Mouse (Mus musculus) spleen, postnatal 0 days (tissue): ENCODE data around the gene Zbtb32. TPM values are rescaled to one million over a fixed set of nuclear protein-coding genes. Genes with fewer than 3 reads are reported as not detected.

Experiments used
- polyA plus RNA-seq: library from polyadenylated mRNA; unstranded; fragments of >200 nt; fragmentation: Nextera tagmentation; extraction: Ambion mirVana; gene quantifications from 2 replicates; pipeline ENCODE4 v1.2.1, GENCODE M21; 2015

The Zbtb32 gene
- polyA plus RNA-seq, result 0.21 and 0.22 TPM in 2 replicates

GRCm38 (mm10) chr7:30598786-30599185 is at the start of gene Zbtb32:
TSS of gene Zbtb32 (minus strand) at chr7:30598909.

GRCm38 (mm10) chr7:30635752-30636151 is 37.0 kb upstream of the Zbtb32 start, which contains the start of gene Etv2:
TSS of gene Etv2 (minus strand) at chr7:30635852.

GRCm38 (mm10) chr7:30625530-30626384 is 27.0 kb upstream of the Zbtb32 start, which contains the start of gene Cox6b1:
TSS of gene Cox6b1 (minus strand) at chr7:30626151.

GRCm38 (mm10) chr7:30612654-30613402 is 14.1 kb upstream of the Zbtb32 start, which contains the start of gene Upk1a:
TSS of gene Upk1a (minus strand) at chr7:30612847.

DNA sequence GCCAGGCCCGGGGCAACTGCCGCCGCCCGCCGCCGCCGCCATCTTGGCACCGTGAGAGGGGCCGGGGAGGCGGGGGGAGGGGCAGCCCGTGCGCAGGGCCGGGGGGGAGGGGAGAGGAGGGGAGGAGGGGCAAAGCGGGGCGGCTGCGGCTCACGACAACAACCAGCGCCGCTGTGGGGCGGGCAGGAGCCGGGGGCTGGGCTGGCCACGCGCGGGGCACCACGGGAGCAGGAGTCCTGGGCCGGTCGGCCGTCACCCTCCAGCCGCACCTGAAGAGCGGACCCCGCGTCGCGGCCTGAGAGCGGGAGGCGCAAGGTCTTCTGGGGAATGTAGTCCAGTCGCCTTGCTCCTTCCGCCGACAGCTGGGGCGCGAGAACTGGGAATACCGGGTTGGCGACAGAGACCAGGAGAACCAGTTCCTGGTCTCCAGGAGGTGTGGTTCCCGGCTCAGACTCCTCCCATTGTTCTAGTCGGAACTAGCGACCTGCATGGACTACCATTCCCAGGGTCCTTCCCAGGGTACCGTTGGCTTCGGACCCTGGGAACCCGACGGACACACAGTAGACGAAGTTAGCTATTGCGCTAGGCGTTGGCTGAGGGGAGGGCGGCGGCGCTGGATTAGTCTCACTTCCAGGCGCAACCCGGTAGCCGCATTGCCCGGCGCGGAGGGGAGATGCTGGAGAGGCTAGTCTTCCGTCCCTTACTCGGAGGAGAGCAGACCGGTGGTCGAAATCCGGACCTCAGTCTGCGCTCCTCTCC is 9.9 kb downstream of the Zbtb32 start, which contains the start of gene Kmt2b:
Kmt2b (minus strand) TSS at position 51 of the 759 bp plus-strand sequence.

GRCm38 (mm10) chr7:30564970-30565571 is 33.6 kb downstream of the Zbtb32 start, which contains the start of gene Igflr1:
TSS of gene Igflr1 (plus strand) at chr7:30565427.

DNA sequence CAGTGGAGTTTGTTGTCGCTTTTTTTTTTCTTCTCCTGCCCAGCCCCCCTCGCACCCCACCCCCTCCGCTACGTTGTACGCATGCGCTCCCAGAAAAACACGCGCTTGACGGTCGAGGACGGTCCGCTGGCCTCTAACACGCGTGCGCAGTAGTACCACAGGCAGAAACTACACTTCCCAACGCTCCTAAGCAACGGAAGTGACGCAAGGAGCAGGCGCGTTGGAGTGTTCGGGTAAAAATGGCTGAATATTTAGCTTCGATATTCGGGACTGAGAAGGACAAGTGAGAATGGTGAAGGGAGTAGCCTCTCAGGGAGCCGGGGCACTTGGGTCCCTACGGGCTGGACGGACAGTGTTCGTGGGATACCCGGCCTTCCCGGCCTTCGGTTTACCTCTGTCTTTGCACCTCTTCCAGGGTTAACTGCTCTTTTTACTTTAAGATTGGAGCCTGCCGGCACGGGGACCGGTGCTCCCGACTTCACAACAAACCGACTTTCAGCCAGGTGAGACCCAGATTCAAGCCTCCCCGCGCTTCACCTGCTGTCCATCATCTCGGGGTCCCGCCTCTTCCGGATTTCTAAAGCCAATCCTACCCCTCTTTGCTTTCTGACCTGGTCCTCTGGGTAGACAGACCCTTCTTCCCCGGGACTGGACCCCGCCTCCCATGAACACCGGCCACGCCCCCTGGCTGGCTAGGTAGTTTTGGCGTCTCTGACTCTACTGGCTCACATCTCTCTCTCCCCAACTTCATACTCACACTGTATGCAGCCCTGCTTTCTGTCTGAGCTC is 35.4 kb downstream of the Zbtb32 start, which contains the start of the genes U2af1l4, Gm49396 and Psenen:
U2af1l4 (plus strand) TSS at position 185 of the 789 bp plus-strand sequence.
Gm49396 (plus strand) TSS at position 228 of the 789 bp plus-strand sequence.
Psenen (minus strand) TSS at position 511 of the 789 bp plus-strand sequence.

DNA sequence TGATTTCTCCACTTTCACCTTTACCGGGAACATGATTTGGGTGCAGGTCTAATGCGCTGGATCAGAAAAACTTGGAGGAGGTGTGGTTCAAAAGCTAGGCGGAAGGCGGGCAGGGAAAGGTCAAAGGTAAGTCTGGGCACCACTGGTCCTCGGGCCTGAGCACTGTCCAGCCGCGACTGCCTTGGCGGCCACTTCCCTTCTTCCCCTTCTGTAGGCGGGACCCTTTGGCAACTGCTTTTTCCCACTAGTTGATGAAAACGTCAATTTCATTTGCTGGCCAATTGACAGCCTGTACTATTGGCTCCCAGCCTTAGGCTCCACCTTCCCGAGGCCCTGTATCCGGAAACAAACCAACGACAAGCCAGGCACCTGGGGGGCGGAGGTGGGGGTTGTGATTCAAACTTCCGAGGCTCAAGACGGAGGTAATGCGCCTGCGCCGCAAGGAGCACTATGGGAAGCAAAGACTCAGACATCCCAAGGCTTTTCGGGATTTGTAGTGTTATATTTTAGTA is 39.2 kb downstream of the Zbtb32 start, which contains the start of gene Lin37:
Lin37 (minus strand) TSS at position 396 of the 512 bp plus-strand sequence.

DNA sequence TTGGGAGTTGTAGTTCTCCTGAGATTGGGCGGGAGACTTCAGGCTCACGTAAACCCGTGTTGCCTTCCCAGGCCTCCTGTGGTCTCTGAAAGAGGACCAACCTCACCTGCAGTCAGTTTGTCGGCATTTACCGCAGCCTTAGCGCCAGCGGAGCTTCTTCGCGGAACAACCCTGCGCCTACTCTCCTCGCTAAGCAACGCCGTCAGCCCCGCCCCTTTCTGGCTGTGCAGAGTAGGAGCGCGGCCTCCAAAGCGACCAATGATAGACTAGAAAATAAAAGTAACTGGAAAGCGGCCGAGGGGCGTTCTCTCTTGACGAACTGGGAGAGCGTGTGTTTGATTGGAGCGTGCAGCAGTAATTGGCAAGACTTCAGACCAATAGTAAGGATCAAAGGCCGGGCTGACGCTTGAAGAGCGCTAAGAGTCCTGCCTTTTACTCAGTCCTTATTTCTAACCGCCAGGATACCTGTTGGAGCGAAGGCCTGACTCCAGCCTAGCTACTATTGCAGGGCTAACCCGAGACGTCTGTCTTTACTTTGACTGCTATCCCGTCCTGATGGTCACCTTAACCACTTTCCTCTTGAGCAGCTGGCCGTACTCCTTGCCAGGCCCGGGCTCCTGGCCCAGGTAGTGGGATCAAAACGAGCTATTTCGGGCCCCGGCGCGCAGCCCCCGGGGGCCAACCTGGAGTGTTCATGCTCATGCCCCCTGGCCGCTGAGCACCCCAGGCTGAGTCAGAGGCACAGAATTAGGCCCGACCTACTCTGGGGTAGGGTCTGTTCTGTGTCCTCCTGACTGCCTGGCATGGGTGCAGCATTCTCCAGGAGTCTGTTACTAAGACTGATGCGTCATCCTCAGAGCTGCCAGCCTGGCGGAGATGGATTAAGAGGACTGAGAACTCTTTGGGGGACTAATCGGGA is 46.3 kb downstream of the Zbtb32 start, which contains the start of the genes Hspb6 and Proser3:
Hspb6 (plus strand) TSS at position 77 of the 919 bp plus-strand sequence.
Proser3 (minus strand) TSS at position 198 of the 919 bp plus-strand sequence.

Other genes starting within 250 kb of the Zbtb32 start
- 0.81 and 1.0 TPM in 2 replicates for gene Lrfn3, start 236.1 kb downstream of the Zbtb32 start, polyA plus RNA-seq
- gene Tyrobp, start 185.1 kb downstream of the Zbtb32 start, polyA plus RNA-seq, result 396 and 576 TPM in 2 replicates
- gene Hcst, start 179.1 kb downstream of the Zbtb32 start, polyA plus RNA-seq, result 32.8 and 46.4 TPM in 2 replicates
- gene Nfkbid, start 177.2 kb downstream of the Zbtb32 start, polyA plus RNA-seq, result 4.5 and 5.9 TPM in 2 replicates
- 2.0 and 2.3 TPM in 2 replicates for gene Aplp1, start 153.4 kb downstream of the Zbtb32 start, polyA plus RNA-seq
- 0.04 and 0.23 TPM in 2 replicates for gene Kirrel2, start 141.2 kb downstream of the Zbtb32 start, polyA plus RNA-seq
- 0.21 and 0.32 TPM in 2 replicates for gene Nphs1, start 140.6 kb downstream of the Zbtb32 start, polyA plus RNA-seq
- 0.10 TPM in 1 of 2 replicates, not detected in the other for gene Prodh2, start 105.3 kb downstream of the Zbtb32 start, polyA plus RNA-seq
- 3.5 TPM in 2 replicates for gene Arhgap33, start 63.8 kb downstream of the Zbtb32 start, polyA plus RNA-seq
- gene Hspb6, start 46.7 kb downstream of the Zbtb32 start, polyA plus RNA-seq, result 14.6 and 14.7 TPM in 2 replicates
- 2.5 and 3.4 TPM in 2 replicates for gene Proser3, start 46.6 kb downstream of the Zbtb32 start, polyA plus RNA-seq
- gene Lin37, start 39.1 kb downstream of the Zbtb32 start, polyA plus RNA-seq, result 38.8 and 42.2 TPM in 2 replicates
- 61.2 and 70.3 TPM in 2 replicates for gene U2af1l4, start 35.6 kb downstream of the Zbtb32 start, polyA plus RNA-seq
- gene Gm49396, start 35.6 kb downstream of the Zbtb32 start, polyA plus RNA-seq, result 4.4 and 4.9 TPM in 2 replicates
- 105 and 115 TPM in 2 replicates for gene Psenen, start 35.3 kb downstream of the Zbtb32 start, polyA plus RNA-seq
- gene Igflr1, start 33.5 kb downstream of the Zbtb32 start, polyA plus RNA-seq, result 2.4 and 2.9 TPM in 2 replicates
- 6.0 and 8.5 TPM in 2 replicates for gene Kmt2b, start 10.2 kb downstream of the Zbtb32 start, polyA plus RNA-seq
- gene Upk1a, start 13.9 kb upstream of the Zbtb32 start, polyA plus RNA-seq, result 0.15 and 0.19 TPM in 2 replicates
- gene Cox6b1, start 27.2 kb upstream of the Zbtb32 start, polyA plus RNA-seq, result 695 and 741 TPM in 2 replicates
- not detected in 2 replicates for gene Etv2, start 36.9 kb upstream of the Zbtb32 start, polyA plus RNA-seq
- 69.8 and 70.7 TPM in 2 replicates for gene Rbm42, start 51.4 kb upstream of the Zbtb32 start, polyA plus RNA-seq
- 41.0 and 45.0 TPM in 2 replicates for gene Haus5, start 66.1 kb upstream of the Zbtb32 start, polyA plus RNA-seq
- gene Pmis2, start 72.7 kb upstream of the Zbtb32 start, polyA plus RNA-seq, result not detected in 2 replicates
- gene 2200002J24Rik, start 100.0 kb upstream of the Zbtb32 start, polyA plus RNA-seq, result 0.49 and 1.6 TPM in 2 replicates
- gene Atp4a, start 113.3 kb upstream of the Zbtb32 start, polyA plus RNA-seq, result 1.3 and 1.6 TPM in 2 replicates
- 128 and 142 TPM in 2 replicates for gene Tmem147, start 130.6 kb upstream of the Zbtb32 start, polyA plus RNA-seq
- 0.25 and 0.27 TPM in 2 replicates for gene Gapdhs, start 144.8 kb upstream of the Zbtb32 start, polyA plus RNA-seq
- gene Sbsn, start 152.6 kb upstream of the Zbtb32 start, polyA plus RNA-seq, result 2.2 and 4.9 TPM in 2 replicates
- 25.5 and 26.9 TPM in 2 replicates for gene Dmkn, start 164.8 kb upstream of the Zbtb32 start, polyA plus RNA-seq
- 1.9 and 2.6 TPM in 2 replicates for gene Krtdap, start 189.0 kb upstream of the Zbtb32 start, polyA plus RNA-seq
- 1.7 and 2.7 TPM in 2 replicates for gene Ffar2, start 224.9 kb upstream of the Zbtb32 start, polyA plus RNA-seq